Mouse (Mus musculus): ENCODE measurements at regions not wholly inside any gene's neighbourhood (a gene's known extent, or its start where the extent isn't known, plus 50 kb on each side); places are given as distances from the start of the nearest gene placed in this dataset.

DNA sequence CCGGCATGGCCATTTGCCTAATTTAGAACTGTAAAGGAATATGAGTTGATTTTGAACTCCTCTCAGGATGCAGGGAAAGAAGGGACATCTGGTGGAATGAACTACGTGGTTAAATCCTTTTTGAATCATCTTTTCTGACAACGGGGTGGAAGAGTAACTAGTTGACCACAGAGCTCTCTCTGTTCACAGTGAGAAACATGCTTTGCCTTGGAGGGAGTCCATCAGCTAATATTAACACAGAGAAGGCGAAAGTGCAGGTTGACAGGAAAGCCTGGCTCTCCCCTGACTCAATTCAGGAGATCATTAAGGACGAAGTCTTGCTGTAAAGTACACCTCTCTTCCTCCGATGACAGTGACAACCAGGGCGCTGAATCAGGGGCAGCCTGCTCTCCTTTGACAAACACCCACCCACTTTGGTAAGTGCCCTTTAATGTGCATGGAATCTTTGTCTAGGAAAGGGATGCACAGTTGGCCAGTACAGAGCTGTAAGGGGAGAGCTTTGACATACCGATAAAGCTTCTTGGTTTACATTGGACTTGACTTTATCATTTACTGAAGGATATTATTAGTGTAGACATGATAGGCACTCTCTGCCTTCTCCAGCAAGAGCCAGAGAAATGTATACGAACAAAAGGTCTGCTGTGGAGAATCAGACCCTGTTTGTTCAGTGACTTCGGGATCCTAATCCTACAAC lies 480.3 kb downstream of the Gm10295 start:
- Histone ChIP-seq H3K9ac (ENCODE audit: low read depth, low read length) (no peak overlapping the region), H3K4me3 (ENCODE audit: low read depth, low read length) (no peak overlapping the region), H3K4me1 (replicated peaks; ENCODE audit: control insufficient read depth, insufficient read depth, low read length) (0 out of 2 replicates have a peak, but pooled peaks cover 8% of the 10 kb centered on the region), H3K27me3 (replicated peaks; ENCODE audit: control insufficient read depth, insufficient read depth, low read length) (no peaks in the 10 kb centered on the region), H3K27ac (ENCODE audit: low read depth, low read length) (no peak overlapping the region), H3K9me3 (ENCODE audit: control insufficient read depth) (no peaks in the 10 kb centered on the region), H3K4me2 (replicated peaks; ENCODE audit: low read depth) (no peak overlapping the region), H3K36me3 (ENCODE audit: control insufficient read depth, insufficient read depth) (no peaks in the 10 kb centered on the region)
- ATAC-seq: no peak
- 42% methylated on average over 10 of the region's 10 CpGs for WGBS
- TF ChIP-seq CTCF (IDR thresholded peaks at IDR 0.05; ENCODE audit: low read depth): no peak

GRCm38 (mm10) chr7:70869125-70869524 lies 482.2 kb downstream of the Gm10295 start:
- Histone ChIP-seq H3K4me2 (replicated peaks; ENCODE audit: low read depth) (no peak overlapping the region; the same call in 1 of the 2 replicates), H3K4me3 (ENCODE audit: low read depth, low read length) (no peak overlapping the region), H3K27me3 (replicated peaks; ENCODE audit: control insufficient read depth, insufficient read depth, low read length) (no peaks in the 10 kb centered on the region), H3K9me3 (ENCODE audit: control insufficient read depth) (no peaks in the 10 kb centered on the region), H3K27ac (ENCODE audit: low read depth, low read length) (peak overlapping the region; percentile 57), H3K36me3 (ENCODE audit: control insufficient read depth, insufficient read depth) (no peaks in the 10 kb centered on the region), H3K9ac (ENCODE audit: low read depth, low read length) (no peak overlapping the region), H3K4me1 (replicated peaks; ENCODE audit: control insufficient read depth, insufficient read depth, low read length) (0 out of 2 replicates have a peak, but pooled peaks cover 8% of the 10 kb centered on the region)
- WGBS: 38% methylated on average over 1 of the region's 1 CpGs
- no peak for TF ChIP-seq CTCF (IDR thresholded peaks at IDR 0.05; ENCODE audit: low read depth)
- ATAC-seq: peak; percentile 97

DNA sequence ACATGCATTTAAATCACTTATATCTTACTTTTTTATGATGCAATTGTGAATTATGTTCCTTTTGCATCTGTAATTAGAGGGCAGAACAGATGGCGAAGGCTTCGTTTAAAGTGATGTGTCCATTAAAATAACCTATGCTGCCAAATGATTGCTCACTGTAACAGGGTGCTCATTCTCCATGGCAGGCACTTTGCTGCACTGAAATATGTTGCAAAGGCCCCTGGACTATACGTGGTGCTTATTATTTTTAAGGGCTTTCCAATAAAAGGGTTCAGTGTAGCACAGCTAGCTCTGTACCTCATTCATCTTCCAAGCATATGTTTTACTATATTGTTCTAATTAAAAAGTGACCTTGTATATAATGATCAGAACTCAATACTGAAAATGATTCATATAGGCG lies 491.3 kb downstream of the Gm10295 start:
- no peaks in the 10 kb centered on the region for H3K27me3 ChIP-seq (replicated peaks; ENCODE audit: control insufficient read depth, insufficient read depth, low read length)
- no peak overlapping the region for H3K4me3 ChIP-seq (ENCODE audit: low read depth, low read length)
- H3K9me3 ChIP-seq (ENCODE audit: control insufficient read depth): no peaks in the 10 kb centered on the region
- no peak for TF ChIP-seq CTCF (IDR thresholded peaks at IDR 0.05; ENCODE audit: low read depth)
- H3K36me3 ChIP-seq (ENCODE audit: control insufficient read depth, insufficient read depth): no peaks in the 10 kb centered on the region
- no peak overlapping the region for H3K9ac ChIP-seq (ENCODE audit: low read depth, low read length)
- 91% methylated on average over 4 of the region's 4 CpGs for WGBS
- H3K27ac ChIP-seq (ENCODE audit: low read depth, low read length): no peak overlapping the region
- H3K4me2 ChIP-seq (replicated peaks; ENCODE audit: low read depth): no peak overlapping the region
- H3K4me1 ChIP-seq (replicated peaks; ENCODE audit: control insufficient read depth, insufficient read depth, low read length): no peaks in the 10 kb centered on the region
- ATAC-seq: no peak

DNA sequence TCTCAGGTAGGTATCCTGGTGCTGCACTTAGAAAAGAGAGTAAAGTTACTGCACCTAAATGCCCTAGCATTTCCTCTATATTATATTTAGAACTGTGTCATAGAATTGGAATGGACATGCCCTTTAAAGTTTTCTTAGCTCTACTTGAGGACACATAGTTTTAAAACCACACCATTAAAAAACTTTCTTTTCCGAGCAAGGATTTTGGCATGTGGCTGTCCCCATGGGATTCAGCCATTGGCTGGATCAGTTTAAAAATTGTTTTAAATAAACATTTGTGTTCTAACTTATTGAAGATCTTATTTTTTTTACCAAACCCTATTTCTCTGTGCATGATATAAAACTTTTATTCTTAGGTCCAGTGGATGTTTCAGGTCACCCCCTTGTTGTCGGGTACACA lies 484.2 kb upstream of the Nr2f2 start:
- WGBS: 76% methylated on average over 2 of the region's 2 CpGs
- no peak overlapping the region for H3K4me2 ChIP-seq (replicated peaks; ENCODE audit: low read depth)
- no peak overlapping the region for H3K9ac ChIP-seq (ENCODE audit: low read depth, low read length)
- H3K9me3 ChIP-seq (ENCODE audit: control insufficient read depth): no peaks in the 10 kb centered on the region
- no peaks in the 10 kb centered on the region for H3K27me3 ChIP-seq (replicated peaks; ENCODE audit: control insufficient read depth, insufficient read depth, low read length)
- no peak for ATAC-seq
- no peaks in the 10 kb centered on the region for H3K4me1 ChIP-seq (replicated peaks; ENCODE audit: control insufficient read depth, insufficient read depth, low read length)
- TF ChIP-seq CTCF (IDR thresholded peaks at IDR 0.05; ENCODE audit: low read depth): no peak
- H3K4me3 ChIP-seq (ENCODE audit: low read depth, low read length): no peak overlapping the region
- no peak overlapping the region for H3K27ac ChIP-seq (ENCODE audit: low read depth, low read length)
- no peaks in the 10 kb centered on the region for H3K36me3 ChIP-seq (ENCODE audit: control insufficient read depth, insufficient read depth)

DNA sequence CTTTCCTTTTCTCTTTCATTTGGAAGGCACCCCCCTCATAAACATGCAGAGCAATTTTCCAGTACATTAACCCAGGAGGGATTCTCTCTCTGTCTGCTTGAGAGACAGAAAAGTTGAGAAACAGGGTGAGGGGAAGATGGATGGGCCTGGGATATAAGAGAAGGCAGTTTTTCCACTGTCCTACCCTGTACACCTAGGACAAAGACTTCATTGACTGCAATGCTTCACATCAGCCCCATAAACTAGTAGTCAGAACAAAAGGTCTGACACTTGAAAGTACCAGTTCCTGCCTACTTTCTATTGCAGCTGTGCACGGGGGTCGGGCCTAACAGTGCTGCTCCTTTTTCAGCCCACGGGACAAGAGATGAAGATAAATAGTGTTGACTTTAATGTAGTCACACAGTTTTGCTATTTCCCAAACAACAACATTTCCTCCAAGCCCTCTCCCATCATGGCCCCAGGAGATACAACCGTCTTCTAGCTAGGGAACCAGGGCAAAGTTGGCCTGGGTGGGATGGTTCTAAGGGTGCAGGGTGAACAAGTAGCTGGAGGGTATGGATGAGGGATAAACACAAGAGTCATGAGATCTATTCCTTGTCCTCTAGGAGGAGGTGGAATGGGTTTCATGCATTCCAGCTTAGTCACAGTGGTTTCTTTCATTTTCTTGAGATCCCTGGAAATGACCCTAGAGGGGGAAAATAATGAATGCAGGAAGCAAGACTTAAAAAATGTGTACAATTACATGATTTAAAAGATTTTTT lies 481.7 kb upstream of the Nr2f2 start:
- Histone ChIP-seq H3K27ac (ENCODE audit: low read depth, low read length) (no peak overlapping the region), H3K9ac (ENCODE audit: low read depth, low read length) (no peak overlapping the region), H3K4me2 (replicated peaks; ENCODE audit: low read depth) (no peak overlapping the region), H3K9me3 (ENCODE audit: control insufficient read depth) (no peaks in the 10 kb centered on the region), H3K4me1 (replicated peaks; ENCODE audit: control insufficient read depth, insufficient read depth, low read length) (no peaks in the 10 kb centered on the region), H3K27me3 (replicated peaks; ENCODE audit: control insufficient read depth, insufficient read depth, low read length) (no peaks in the 10 kb centered on the region), H3K4me3 (ENCODE audit: low read depth, low read length) (no peak overlapping the region), H3K36me3 (ENCODE audit: control insufficient read depth, insufficient read depth) (no peaks in the 10 kb centered on the region)
- no peak for ATAC-seq
- 79% methylated on average over 4 of the region's 4 CpGs for WGBS
- no peak for TF ChIP-seq CTCF (IDR thresholded peaks at IDR 0.05; ENCODE audit: low read depth)

DNA sequence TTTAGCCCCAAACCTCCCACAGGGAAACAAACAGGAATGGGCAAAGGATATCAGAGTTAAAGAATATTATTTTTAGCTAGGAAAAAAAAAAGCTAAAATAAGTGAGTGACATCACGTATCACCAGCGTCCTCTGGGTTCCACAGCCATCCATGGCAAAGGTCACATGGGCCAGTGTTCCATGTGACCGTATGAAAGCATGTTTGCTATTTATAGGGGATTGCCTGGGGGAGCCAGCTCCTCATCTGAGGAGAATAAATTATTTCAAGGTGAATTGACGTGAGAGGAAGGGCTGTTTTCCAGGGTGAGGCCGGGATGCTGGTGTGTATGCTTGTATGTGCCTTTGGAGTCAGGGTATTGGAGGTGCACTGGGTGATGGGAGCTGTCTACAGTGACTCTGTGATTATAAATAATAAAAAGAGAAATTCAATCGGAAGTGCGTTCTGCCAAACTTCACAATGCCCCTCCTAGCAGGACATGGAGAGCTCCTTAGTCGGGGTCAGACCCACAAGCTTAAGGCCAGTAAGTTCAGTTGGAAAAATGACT lies 481.0 kb upstream of the Nr2f2 start:
- no peaks in the 10 kb centered on the region for H3K4me1 ChIP-seq (replicated peaks; ENCODE audit: control insufficient read depth, insufficient read depth, low read length)
- H3K36me3 ChIP-seq (ENCODE audit: control insufficient read depth, insufficient read depth): no peaks in the 10 kb centered on the region
- no peak for ATAC-seq
- H3K27ac ChIP-seq (ENCODE audit: low read depth, low read length): no peak overlapping the region
- TF ChIP-seq CTCF (IDR thresholded peaks at IDR 0.05; ENCODE audit: low read depth): no peak
- H3K27me3 ChIP-seq (replicated peaks; ENCODE audit: control insufficient read depth, insufficient read depth, low read length): no peaks in the 10 kb centered on the region
- no peaks in the 10 kb centered on the region for H3K9me3 ChIP-seq (ENCODE audit: control insufficient read depth)
- no peak overlapping the region for H3K9ac ChIP-seq (ENCODE audit: low read depth, low read length)
- WGBS: 91% methylated on average over 8 of the region's 8 CpGs
- H3K4me2 ChIP-seq (replicated peaks; ENCODE audit: low read depth): no peak overlapping the region
- no peak overlapping the region for H3K4me3 ChIP-seq (ENCODE audit: low read depth, low read length)

Data from intestine, postnatal 0 days (tissue).